Mouse (Mus musculus) cerebellum, postnatal 14 days (tissue): ENCODE results near the gene Rp2.

Experiments
- DNase-seq, 2 experiments: peaks; one replicate each; pipeline ENCODE4 v3.0.0; 2021; ENCODE audit warnings: mixed read lengths in 2 of 2

The Rp2 gene

GRCm38 (mm10) chrX:20425839-20426449, 61.7 kb downstream of the Rp2 start:
- peak; percentile 35 to 43 for DNase-seq
